Mouse (Mus musculus): ENCODE data around the gene Kctd21. TPM values are rescaled to one million over a fixed set of nuclear protein-coding genes. Genes with fewer than 3 reads are reported as not detected.

Gene Kctd21
- polyA plus RNA-seq, 1 experiment from 2014 or later, result 4.6 TPM

DNA sequence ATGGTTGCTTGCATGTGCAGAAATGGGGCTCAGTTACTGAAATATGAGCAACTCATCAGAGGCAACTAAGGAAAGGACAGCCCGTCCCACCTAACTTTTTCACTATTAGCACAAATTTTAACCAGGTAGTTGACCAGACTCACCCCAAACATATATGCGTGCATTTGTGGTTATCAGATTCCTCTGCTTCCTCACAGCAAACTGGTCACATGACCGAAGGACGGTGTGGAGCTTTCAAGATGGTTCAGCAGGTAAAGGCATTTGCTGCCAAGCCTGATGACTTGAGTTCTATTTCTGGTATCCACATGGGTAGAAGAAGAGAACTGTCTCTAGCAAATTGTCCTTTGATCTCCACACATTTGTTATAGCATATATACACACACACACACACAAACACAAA lies 26.2 kb downstream of the Kctd21 start:
- no peak overlapping the region for H3K4me3 ChIP-seq (ENCODE audit: low read length)
- H3K4me1 ChIP-seq (ENCODE audit: control insufficient read depth, insufficient read depth, low read length), result no peaks in the 10 kb centered on the region
- no peaks in the 10 kb centered on the region for H3K27me3 ChIP-seq (ENCODE audit: control insufficient read depth, insufficient read depth, low read length)
- no peak overlapping the region for H3K27ac ChIP-seq (ENCODE audit: low read depth, low read length)
- WGBS, result 84% methylated on average over 4 of the region's 4 CpGs
- no peak overlapping the region for H3K4me2 ChIP-seq (replicated peaks; ENCODE audit: low read depth, low read length)
- no peak for ATAC-seq (ENCODE audit: low FRiP score, low TSS enrichment)
- no peaks in the 10 kb centered on the region for H3K36me3 ChIP-seq (ENCODE audit: control insufficient read depth, insufficient read depth, low read length)
- no peaks in the 10 kb centered on the region for H3K9me3 ChIP-seq (ENCODE audit: control insufficient read depth, low read length)
- H3K9ac ChIP-seq (ENCODE audit: low read depth, low read length), result no peak overlapping the region

DNA sequence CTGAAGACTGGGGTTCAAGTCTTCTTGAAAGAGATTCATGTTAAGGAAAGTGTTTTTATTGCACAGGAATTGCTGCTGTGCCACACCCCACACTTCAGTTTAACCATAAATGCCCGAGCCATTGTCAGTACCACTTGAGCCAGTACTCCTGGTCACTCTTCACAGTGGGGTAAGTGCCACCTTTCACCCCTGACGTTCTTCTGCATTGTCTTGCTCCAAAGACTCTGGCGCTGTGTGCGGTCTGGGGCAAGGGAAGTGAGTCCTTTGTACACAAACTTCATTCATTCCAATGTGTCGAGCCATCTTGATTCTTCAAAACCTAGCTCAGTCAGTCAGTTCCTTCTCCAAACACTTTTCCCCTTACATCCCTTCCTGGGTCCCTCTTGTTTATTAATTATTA lies 28.0 kb downstream of the Kctd21 start:
- H3K36me3 ChIP-seq (ENCODE audit: control insufficient read depth, insufficient read depth, low read length), result no peaks in the 10 kb centered on the region
- H3K9me3 ChIP-seq (ENCODE audit: control insufficient read depth, low read length), result no peaks in the 10 kb centered on the region
- no peaks in the 10 kb centered on the region for H3K27me3 ChIP-seq (ENCODE audit: control insufficient read depth, insufficient read depth, low read length)
- no peak overlapping the region for H3K4me3 ChIP-seq (ENCODE audit: low read length)
- WGBS, result 65% methylated on average over 5 of the region's 5 CpGs
- no peak for ATAC-seq (ENCODE audit: low FRiP score, low TSS enrichment)
- no peak overlapping the region for H3K9ac ChIP-seq (ENCODE audit: low read depth, low read length)
- no peak overlapping the region for H3K4me2 ChIP-seq (replicated peaks; ENCODE audit: low read depth, low read length)
- no peaks in the 10 kb centered on the region for H3K4me1 ChIP-seq (ENCODE audit: control insufficient read depth, insufficient read depth, low read length)
- H3K27ac ChIP-seq (ENCODE audit: low read depth, low read length), result no peak overlapping the region

DNA sequence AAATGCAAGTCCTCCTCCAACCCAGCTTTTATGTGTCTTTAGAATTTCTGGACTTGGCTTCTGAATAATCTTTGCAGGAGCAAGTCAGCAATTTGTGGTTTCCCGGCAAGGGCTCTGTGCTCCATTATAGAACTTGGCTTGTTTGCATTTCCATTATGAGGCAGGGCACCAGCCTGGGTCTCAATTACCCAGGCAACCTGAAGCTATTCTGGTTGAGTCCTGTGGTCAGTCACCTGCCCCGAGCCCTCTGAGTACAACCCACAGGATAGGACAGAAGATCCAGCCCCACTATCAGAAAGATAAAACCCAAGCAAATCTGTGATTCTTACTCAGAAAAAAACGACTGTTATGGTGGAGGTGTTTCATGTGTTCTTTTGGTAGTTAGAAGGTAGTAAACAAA lies 28.8 kb downstream of the Kctd21 start:
- WGBS, result 61% methylated on average over 3 of the region's 3 CpGs
- Histone ChIP-seq H3K27ac (ENCODE audit: low read depth, low read length) (no peak overlapping the region), H3K9ac (ENCODE audit: low read depth, low read length) (no peak overlapping the region), H3K4me1 (ENCODE audit: control insufficient read depth, insufficient read depth, low read length) (no peaks in the 10 kb centered on the region), H3K4me3 (ENCODE audit: low read length) (no peak overlapping the region), H3K4me2 (replicated peaks; ENCODE audit: low read depth, low read length) (no peak overlapping the region), H3K36me3 (ENCODE audit: control insufficient read depth, insufficient read depth, low read length) (no peaks in the 10 kb centered on the region), H3K9me3 (ENCODE audit: control insufficient read depth, low read length) (no peaks in the 10 kb centered on the region), H3K27me3 (ENCODE audit: control insufficient read depth, insufficient read depth, low read length) (no peaks in the 10 kb centered on the region)
- no peak for ATAC-seq (ENCODE audit: low FRiP score, low TSS enrichment)

DNA sequence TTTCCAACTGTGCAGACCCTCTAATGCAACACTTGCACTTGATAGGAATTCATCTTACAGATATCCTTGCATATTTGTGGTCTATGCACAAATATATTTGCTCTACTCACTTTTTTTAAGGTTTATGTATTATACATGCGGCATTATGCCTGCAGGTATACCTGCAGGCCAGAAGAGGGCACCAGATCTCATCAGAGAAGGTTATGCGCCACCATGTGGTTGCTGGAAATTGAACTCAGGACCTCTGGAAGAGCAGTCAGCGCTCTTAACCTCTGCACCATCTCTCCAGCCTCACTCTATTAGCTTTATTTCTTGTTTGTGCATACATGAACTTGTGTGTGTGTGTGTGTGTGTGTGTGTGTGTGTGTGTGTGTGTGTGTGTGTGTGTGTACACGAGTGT lies 29.3 kb downstream of the Kctd21 start:
- ATAC-seq (ENCODE audit: low FRiP score, low TSS enrichment), result no peak
- 30% methylated on average over 4 of the region's 4 CpGs for WGBS
- H3K36me3 ChIP-seq (ENCODE audit: control insufficient read depth, insufficient read depth, low read length), result no peaks in the 10 kb centered on the region
- H3K27ac ChIP-seq (ENCODE audit: low read depth, low read length), result no peak overlapping the region
- no peaks in the 10 kb centered on the region for H3K27me3 ChIP-seq (ENCODE audit: control insufficient read depth, insufficient read depth, low read length)
- H3K4me3 ChIP-seq (ENCODE audit: low read length), result no peak overlapping the region
- H3K9me3 ChIP-seq (ENCODE audit: control insufficient read depth, low read length), result no peaks in the 10 kb centered on the region
- H3K4me1 ChIP-seq (ENCODE audit: control insufficient read depth, insufficient read depth, low read length), result no peaks in the 10 kb centered on the region
- H3K9ac ChIP-seq (ENCODE audit: low read depth, low read length), result no peak overlapping the region
- H3K4me2 ChIP-seq (replicated peaks; ENCODE audit: low read depth, low read length), result no peak overlapping the region

DNA sequence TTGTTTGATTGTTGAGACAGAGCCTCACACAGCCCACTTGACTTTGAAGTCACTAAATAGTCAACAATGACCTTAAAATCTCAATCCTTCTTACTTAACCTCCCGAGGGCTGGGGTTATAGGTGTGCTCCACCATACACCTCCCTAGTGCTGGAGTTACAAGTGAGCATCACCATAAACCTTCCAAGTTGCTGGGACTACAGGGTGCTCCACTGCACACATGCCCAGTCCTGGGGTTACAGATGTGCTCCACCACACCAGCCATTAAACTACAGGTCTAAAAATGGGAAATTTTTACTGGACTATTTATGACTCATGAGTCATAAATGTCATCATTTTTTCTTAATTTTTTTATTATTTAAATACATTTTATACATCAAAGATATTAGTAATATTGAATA lies 33.8 kb downstream of the Kctd21 start:
- ATAC-seq (ENCODE audit: low FRiP score, low TSS enrichment), result no peak
- Histone ChIP-seq H3K4me2 (replicated peaks; ENCODE audit: low read depth, low read length) (no peak overlapping the region), H3K9me3 (ENCODE audit: control insufficient read depth, low read length) (no peaks in the 10 kb centered on the region), H3K4me3 (ENCODE audit: low read length) (no peak overlapping the region), H3K27me3 (ENCODE audit: control insufficient read depth, insufficient read depth, low read length) (no peaks in the 10 kb centered on the region), H3K36me3 (ENCODE audit: control insufficient read depth, insufficient read depth, low read length) (no peaks in the 10 kb centered on the region), H3K4me1 (ENCODE audit: control insufficient read depth, insufficient read depth, low read length) (peaks cover 2% of the 10 kb centered on the region), H3K9ac (ENCODE audit: low read depth, low read length) (no peak overlapping the region), H3K27ac (ENCODE audit: low read depth, low read length) (no peak overlapping the region)
- 77% methylated on average over 1 of the region's 1 CpGs for WGBS

DNA sequence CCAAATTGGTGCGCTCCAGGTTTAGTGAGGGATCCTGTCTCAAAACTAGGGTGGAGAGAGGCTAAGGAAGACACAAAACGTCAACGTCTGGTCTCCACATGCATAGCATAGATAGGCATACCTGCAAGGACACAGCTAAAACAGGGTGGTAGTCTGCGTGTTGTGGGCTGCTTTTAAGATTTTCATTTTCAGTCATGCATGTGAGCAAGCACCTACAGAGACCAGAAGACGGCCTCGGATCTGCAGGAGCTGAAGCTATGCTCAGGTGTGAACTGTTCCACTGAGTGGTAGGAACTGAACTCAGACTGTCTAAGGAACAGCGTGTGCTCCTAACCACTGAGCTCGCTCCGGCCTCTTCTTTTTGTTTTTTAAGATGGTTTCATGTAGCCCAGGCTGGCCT lies 43.0 kb downstream of the Kctd21 start:
- no peak overlapping the region for H3K4me3 ChIP-seq (ENCODE audit: low read length)
- WGBS, result 94% methylated on average over 9 of the region's 9 CpGs
- H3K4me2 ChIP-seq (replicated peaks; ENCODE audit: low read depth, low read length), result no peak overlapping the region
- H3K27ac ChIP-seq (ENCODE audit: low read depth, low read length), result no peak overlapping the region
- H3K9ac ChIP-seq (ENCODE audit: low read depth, low read length), result no peak overlapping the region
- peaks cover 4% of the 10 kb centered on the region for H3K4me1 ChIP-seq (ENCODE audit: control insufficient read depth, insufficient read depth, low read length)
- H3K36me3 ChIP-seq (ENCODE audit: control insufficient read depth, insufficient read depth, low read length), result peaks cover 61% of the 10 kb centered on the region
- ATAC-seq (ENCODE audit: low FRiP score, low TSS enrichment), result no peak
- no peaks in the 10 kb centered on the region for H3K9me3 ChIP-seq (ENCODE audit: control insufficient read depth, low read length)
- no peaks in the 10 kb centered on the region for H3K27me3 ChIP-seq (ENCODE audit: control insufficient read depth, insufficient read depth, low read length)

DNA sequence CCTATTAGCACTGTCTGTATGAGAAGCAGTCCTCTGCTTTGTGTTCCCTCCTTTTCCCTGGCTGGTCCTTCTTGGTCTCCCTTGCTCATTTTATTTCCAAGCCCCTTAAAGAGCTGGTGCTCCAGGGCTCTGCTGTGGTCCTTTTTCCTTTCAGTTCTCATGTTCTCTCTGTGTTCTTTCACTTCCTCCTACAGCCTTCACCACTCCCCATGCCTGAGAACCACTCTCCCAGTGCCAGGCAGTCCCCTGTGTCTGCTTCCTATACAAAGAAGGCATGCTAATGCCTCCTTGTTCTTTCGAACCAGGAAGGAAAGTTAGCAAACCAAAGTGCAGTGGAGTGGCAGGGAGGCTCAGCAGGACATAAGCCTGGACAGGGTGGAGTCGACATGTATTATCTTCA lies 43.8 kb downstream of the Kctd21 start:
- Histone ChIP-seq H3K4me1 (ENCODE audit: control insufficient read depth, insufficient read depth, low read length) (peaks cover 2% of the 10 kb centered on the region), H3K36me3 (ENCODE audit: control insufficient read depth, insufficient read depth, low read length) (peaks cover 68% of the 10 kb centered on the region), H3K9me3 (ENCODE audit: control insufficient read depth, low read length) (no peaks in the 10 kb centered on the region), H3K9ac (ENCODE audit: low read depth, low read length) (no peak overlapping the region), H3K4me2 (replicated peaks; ENCODE audit: low read depth, low read length) (no peak overlapping the region), H3K4me3 (ENCODE audit: low read length) (no peak overlapping the region), H3K27me3 (ENCODE audit: control insufficient read depth, insufficient read depth, low read length) (no peaks in the 10 kb centered on the region), H3K27ac (ENCODE audit: low read depth, low read length) (no peak overlapping the region)
- 85% methylated on average over 2 of the region's 2 CpGs for WGBS
- ATAC-seq (ENCODE audit: low FRiP score, low TSS enrichment), result no peak

DNA sequence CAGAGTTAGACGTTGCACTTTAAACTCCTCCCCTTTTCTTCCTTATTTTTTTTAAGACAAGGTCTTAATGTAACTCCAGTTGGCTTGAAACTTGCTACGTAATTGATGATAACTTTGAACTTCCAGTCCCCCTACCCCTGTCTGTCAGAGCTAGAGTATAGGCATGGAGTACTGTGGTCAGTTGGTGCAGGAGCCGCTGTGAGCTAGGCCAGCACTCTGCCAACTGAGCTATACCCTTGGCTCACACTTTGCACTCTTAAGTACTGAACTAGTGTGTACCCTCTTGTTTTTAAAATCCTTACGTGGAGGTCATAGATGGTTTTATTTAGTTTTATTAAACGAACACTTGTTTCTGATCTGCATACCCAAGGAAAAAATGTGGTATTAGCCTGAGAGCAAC lies 47.2 kb downstream of the Kctd21 start:
- Histone ChIP-seq H3K9me3 (ENCODE audit: control insufficient read depth, low read length) (no peaks in the 10 kb centered on the region), H3K9ac (ENCODE audit: low read depth, low read length) (no peak overlapping the region), H3K27ac (ENCODE audit: low read depth, low read length) (no peak overlapping the region), H3K27me3 (ENCODE audit: control insufficient read depth, insufficient read depth, low read length) (no peaks in the 10 kb centered on the region), H3K4me2 (replicated peaks; ENCODE audit: low read depth, low read length) (no peak overlapping the region), H3K4me3 (ENCODE audit: low read length) (no peak overlapping the region), H3K36me3 (ENCODE audit: control insufficient read depth, insufficient read depth, low read length) (peaks cover 91% of the 10 kb centered on the region), H3K4me1 (ENCODE audit: control insufficient read depth, insufficient read depth, low read length) (no peaks in the 10 kb centered on the region)
- 94% methylated on average over 5 of the region's 5 CpGs for WGBS
- no peak for ATAC-seq (ENCODE audit: low FRiP score, low TSS enrichment)

DNA sequence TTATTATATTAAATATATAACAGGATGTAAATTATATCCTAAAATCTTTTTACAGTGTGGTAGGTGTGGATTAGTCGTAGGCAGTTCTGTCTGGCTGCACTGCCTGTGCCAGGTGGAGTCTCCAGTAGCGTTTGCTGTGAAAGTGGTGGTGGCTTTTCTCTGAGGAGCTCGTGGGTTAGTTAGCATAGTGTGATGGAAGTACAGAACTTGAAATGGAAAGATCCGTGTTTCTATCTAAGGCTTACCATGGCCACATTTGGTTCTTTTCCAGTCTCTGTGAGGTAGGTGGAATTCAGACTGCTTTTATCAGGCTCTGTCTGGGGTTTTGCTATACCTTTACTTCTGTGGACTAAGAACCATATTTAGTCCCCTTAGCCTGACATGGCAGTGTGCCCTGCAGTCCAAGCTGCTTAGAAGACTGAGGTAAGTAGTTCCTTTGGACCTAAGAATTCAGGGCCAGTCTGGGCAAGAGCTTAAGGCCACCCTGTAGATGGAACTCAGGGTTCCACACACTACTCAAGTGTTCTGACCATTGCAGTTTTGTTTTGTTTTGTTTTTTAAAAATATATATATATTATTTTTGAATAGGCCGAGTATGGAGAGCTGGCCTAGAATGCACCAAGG lies 48.5 kb downstream of the Kctd21 start:
- Histone ChIP-seq H3K27me3 (ENCODE audit: control insufficient read depth, insufficient read depth, low read length) (no peaks in the 10 kb centered on the region), H3K4me2 (replicated peaks; ENCODE audit: low read depth, low read length) (no peak overlapping the region), H3K9me3 (ENCODE audit: control insufficient read depth, low read length) (no peaks in the 10 kb centered on the region), H3K4me1 (ENCODE audit: control insufficient read depth, insufficient read depth, low read length) (no peaks in the 10 kb centered on the region), H3K4me3 (ENCODE audit: low read length) (no peak overlapping the region), H3K27ac (ENCODE audit: low read depth, low read length) (no peak overlapping the region), H3K9ac (ENCODE audit: low read depth, low read length) (no peak overlapping the region), H3K36me3 (ENCODE audit: control insufficient read depth, insufficient read depth, low read length) (peaks cover 91% of the 10 kb centered on the region)
- no peak for ATAC-seq (ENCODE audit: low FRiP score, low TSS enrichment)
- 95% methylated on average over 5 of the region's 5 CpGs for WGBS

Data from kidney, embryonic 14.5 days (tissue).